Mouse (Mus musculus) ES-E14 (cell line): ENCODE results near the gene Mrm1. TPM values are rescaled to one million over a fixed set of nuclear protein-coding genes. Genes with fewer than 3 reads are reported as not detected.
"Not testable (repeated sequence)": the region's sequence is repeated elsewhere in the genome, so short reads cannot be mapped to it uniquely, and the experiment has no call there.

ENCODE experiments used
- DNase-seq: peaks from one replicate; pipeline ENCODE4 v3.0.0-alpha.2; 2013; ENCODE audit warnings: low read depth, low spot score
- H3K27ac ChIP-seq: 2 replicates; pipeline ENCODE4 v1.5.1; 2012; ENCODE audit warnings: low read depth, mild to moderate bottlenecking, low read length, moderate library complexity, mixed read lengths; ENCODE audit not compliant: poor library complexity, insufficient read depth, severe bottlenecking
- H3K36me3 ChIP-seq: 2 replicates; pipeline ENCODE4 v1.6.1; 2012; ENCODE audit warnings: mild to moderate bottlenecking, low read length, moderate library complexity, mixed read lengths; ENCODE audit not compliant: control insufficient read depth, poor library complexity, insufficient read depth, severe bottlenecking
- H3K4me1 ChIP-seq, 2 experiments: fragments of 150-350 bp in 1 of 2; sonication (generic) in 1 of 2; 2 replicates each; pipeline ENCODE4 v1.6.1; 2012; ENCODE audit warnings: low read length in 2 of 2, mild to moderate bottlenecking in 1 of 2, mixed read lengths in 1 of 2; ENCODE audit not compliant: control insufficient read depth in 2 of 2, insufficient read depth in 2 of 2, poor library complexity in 1 of 2
- H3K4me3 ChIP-seq, 2 experiments: fragments of 150-350 bp in 1 of 2; sonication (generic) in 1 of 2; 2 replicates each; pipeline ENCODE4 v1.5.1; 2012; ENCODE audit warnings: low read length in 2 of 2, low read depth in 1 of 2, mild to moderate bottlenecking in 1 of 2, mixed read lengths in 1 of 2; ENCODE audit not compliant: insufficient read depth in 1 of 2, poor library complexity in 1 of 2, severe bottlenecking in 1 of 2
- H3K9ac ChIP-seq: 2 replicates; pipeline ENCODE4 v1.6.1; 2012; ENCODE audit warnings: low read depth, mild to moderate bottlenecking, low read length, mixed read lengths; ENCODE audit not compliant: poor library complexity, insufficient read depth, severe bottlenecking
- H3K9me3 ChIP-seq: fragments of 150-350 bp; sonication (generic); 2 replicates; pipeline ENCODE4 v1.6.1; 2012; ENCODE audit warnings: low read depth, mild to moderate bottlenecking, low read length; ENCODE audit not compliant: control insufficient read depth, insufficient read depth
- CHD2 ChIP-seq: IDR thresholded peaks from 2 replicates; pipeline ENCODE4 v1.6.1; 2014; ENCODE audit warnings: mild to moderate bottlenecking, low read depth, low read length, inconsistent platforms
- HCFC1 ChIP-seq: IDR thresholded peaks from 2 replicates; pipeline ENCODE4 v1.6.1; 2012; ENCODE audit warnings: low read length, inconsistent platforms, borderline replicate concordance; ENCODE audit not compliant: insufficient read depth
- MAFK ChIP-seq: IDR thresholded peaks from 2 replicates; pipeline ENCODE4 v1.6.1; 2014; ENCODE audit warnings: mild to moderate bottlenecking, low read depth, low read length, inconsistent platforms; ENCODE audit not compliant: insufficient read depth
- ZC3H11A ChIP-seq: IDR thresholded peaks from 2 replicates; pipeline ENCODE4 v1.6.1; 2012; ENCODE audit warnings: low read depth, mild to moderate bottlenecking, inconsistent platforms, low read length, borderline replicate concordance
- ZNF384 ChIP-seq: IDR thresholded peaks from 2 replicates; pipeline ENCODE4 v1.6.1; 2012; ENCODE audit warnings: low read depth, low read length, inconsistent platforms
- in situ Hi-C, 2 experiments: fragments of 600-800 bp; cut with MboI; formaldehyde crosslinking; loops; one replicate each; pipeline ENCODE4 v1.15.1; 2025; ENCODE audit warnings: low sequenced_read_pairs in 2 of 2, inconsistent platforms in 1 of 2; ENCODE audit not compliant: unreplicated experiment in 2 of 2
- total RNA-seq: library from RNA; depleted of rRNA; stranded (reverse); fragments of 300-350 nt; gene quantifications from 2 replicates; pipeline ENCODE4 v1.2.3, GENCODE M21; 2012

Mrm1 gene
- total RNA-seq, 1 experiment, result 9.4 TPM

DNA sequence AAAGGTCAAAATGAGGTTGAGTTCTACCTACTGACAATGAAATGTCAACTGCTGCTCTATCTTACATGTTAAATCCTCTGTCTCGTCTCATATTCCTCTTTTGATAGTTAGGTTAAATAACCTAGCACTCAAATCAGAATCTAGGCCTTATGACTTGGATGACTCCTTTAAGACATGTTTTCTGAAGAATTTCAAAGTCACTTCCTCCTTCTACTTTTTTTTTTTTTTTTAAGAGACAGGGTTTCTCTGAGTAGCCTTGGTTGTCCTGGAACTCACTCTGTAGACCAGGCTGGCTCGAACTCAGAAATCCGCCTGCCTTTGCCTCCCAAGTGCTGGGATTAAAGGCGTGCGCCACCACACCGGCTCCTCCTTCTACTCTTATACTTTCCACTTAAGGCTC is 36.0 kb upstream of the Mrm1 start:
- no peaks in the 10 kb centered on the region for H3K9me3 ChIP-seq
- no peak for TF ChIP-seq CHD2
- TF ChIP-seq HCFC1, result no peak
- TF ChIP-seq ZNF384, result no peak
- no peak for TF ChIP-seq ZC3H11A
- no peak overlapping the region for H3K4me3 ChIP-seq
- H3K9ac ChIP-seq, result no peak overlapping the region
- DNase-seq, result no peak
- no peak overlapping the region for H3K27ac ChIP-seq
- peaks cover 2% of the 10 kb centered on the region; the same call in 1 of the 2 replicates for H3K36me3 ChIP-seq
- in situ Hi-C loops, result no loop called here
- no peaks in the 10 kb centered on the region for H3K4me1 ChIP-seq

DNA sequence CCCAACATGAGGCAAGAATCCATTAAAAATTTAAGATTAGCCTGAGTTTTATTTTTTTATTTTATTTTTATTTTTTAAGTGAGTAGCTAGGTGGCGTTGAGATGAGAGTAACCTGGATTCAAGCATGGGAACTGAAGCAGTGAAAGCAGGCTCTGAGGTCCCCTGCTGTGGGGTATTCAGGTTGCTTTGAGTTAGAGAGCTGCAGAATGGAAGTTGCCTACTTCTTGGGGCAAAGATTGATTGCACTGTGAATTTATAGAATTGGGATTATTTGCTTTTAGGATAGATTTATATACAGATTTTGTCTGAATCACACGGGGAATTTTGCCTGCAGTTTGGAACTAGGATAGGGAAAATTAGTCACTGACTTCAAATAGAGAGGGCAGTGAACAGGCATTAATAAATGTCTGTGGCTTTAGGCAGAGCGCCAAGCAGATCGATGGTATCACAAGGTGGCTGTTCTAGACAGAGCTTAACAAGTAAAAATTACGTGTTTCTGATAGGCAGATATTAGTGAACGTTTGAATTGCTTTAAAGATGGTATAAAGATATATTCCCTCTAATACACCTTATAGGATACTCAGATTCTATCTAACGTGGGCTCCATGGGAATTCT is 28.3 kb upstream of the Mrm1 start:
- TF ChIP-seq ZC3H11A (no peak), MAFK (no peak), CHD2 (no peak), ZNF384 (no peak), HCFC1 (no peak)
- Histone ChIP-seq H3K27ac (peak overlapping the region; percentile 98), H3K9me3 (no peaks in the 10 kb centered on the region), H3K9ac (peak overlapping the region; percentile 70; the same call in 1 of the 2 replicates), H3K36me3 (peaks cover 3% of the 10 kb centered on the region), H3K4me1 (peaks cover 4% of the 10 kb centered on the region in 2 experiments; a peak in 3 of 4 replicates), H3K4me3 (0 out of 4 replicates have a peak overlapping the region, but pooled peaks of 1 of the 2 experiments have one; percentile 4)
- in situ Hi-C loops, result no loop called here
- peak; percentile 60 for DNase-seq

- peak; percentile 46 for DNase-seq
- H3K27ac ChIP-seq, result peak overlapping the region; percentile 98
- peak overlapping the region; percentile 70 for H3K9ac ChIP-seq
- peaks cover 4% of the 10 kb centered on the region in 2 experiments; a peak in 3 of 4 replicates for H3K4me1 ChIP-seq
- in situ Hi-C loops, result no loop called here
- H3K36me3 ChIP-seq, result peaks cover 3% of the 10 kb centered on the region
- peak overlapping the region; percentile 4 to 19; a peak in 2 of 4 replicates for H3K4me3 ChIP-seq
- no peaks in the 10 kb centered on the region for H3K9me3 ChIP-seq
- no peak for TF ChIP-seq CHD2
- no peak for TF ChIP-seq HCFC1
- TF ChIP-seq ZC3H11A, result no peak
- TF ChIP-seq ZNF384, result no peak
- TF ChIP-seq MAFK, result no peak
These were observed 27.6 kb upstream of the Mrm1 start for GRCm38 (mm10) chr11:84846741-84847474.

GRCm38 (mm10) chr11:84839330-84839729 is 20.0 kb upstream of the Mrm1 start:
- H3K36me3 ChIP-seq, result peaks cover 8% of the 10 kb centered on the region
- TF ChIP-seq ZNF384 (no peak), HCFC1 (no peak), MAFK (no peak), CHD2 (no peak), ZC3H11A (no peak)

DNA sequence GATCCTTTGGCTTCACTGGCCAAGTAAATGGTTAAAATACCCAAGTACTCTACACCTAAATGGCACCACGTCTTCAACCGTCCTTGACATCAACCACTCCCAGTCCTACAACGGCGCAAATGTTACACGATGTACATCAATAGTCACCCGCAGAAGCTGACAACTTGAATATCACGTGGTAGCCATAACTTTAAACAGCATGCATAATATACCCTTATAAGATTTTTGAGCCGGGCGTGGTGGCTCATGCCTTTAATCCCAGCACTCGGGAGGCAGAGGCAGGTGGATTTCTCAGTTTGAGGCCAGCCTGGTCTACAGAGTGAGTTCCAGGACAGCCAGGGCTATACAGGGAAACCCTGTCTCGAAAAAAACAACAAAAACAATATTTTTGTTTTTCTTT is 10.2 kb upstream of the Mrm1 start:
- in situ Hi-C loops, H3K9me3 ChIP-seq: not testable (repeated sequence)

More at GRCm38 (mm10) chr11:84839330-84839729, 20.0 kb upstream of the Mrm1 start:
- DNase-seq, result no peak
- H3K4me1 ChIP-seq, result peaks cover 0 to 2% of the 10 kb centered on the region in 2 experiments; a peak in 2 of 4 replicates
- H3K9ac ChIP-seq, result no peak overlapping the region
- no peak overlapping the region for H3K27ac ChIP-seq
- in situ Hi-C loops, result no loop called here
- no peak overlapping the region for H3K4me3 ChIP-seq
- H3K9me3 ChIP-seq, result no peaks in the 10 kb centered on the region

More for the DNA sequence above, 10.2 kb upstream of the Mrm1 start:
- not testable (repeated sequence) for DNase-seq, H3K36me3 ChIP-seq, H3K4me1 ChIP-seq, H3K27ac ChIP-seq
- peak overlapping the region; percentile 90 to 92 for H3K4me3 ChIP-seq
- peak overlapping the region; percentile 80; the same call in 1 of the 2 replicates for H3K9ac ChIP-seq
